Mouse (Mus musculus) lung, postnatal 0 days (tissue): ENCODE data around the gene Mobp. TPM values are rescaled to one million over a fixed set of nuclear protein-coding genes. Genes with fewer than 3 reads are reported as not detected.

ENCODE experiments used
- ATAC-seq: fragments of 200-750 bp; cut with Nextera tagmentation; 2 replicates; pipeline ENCODE4 v1.8.0; 2017; ENCODE audit warnings: moderate library complexity
- DNase-seq: peaks from one replicate; pipeline ENCODE4 v3.0.0-alpha.2; 2016; ENCODE audit warnings: low spot score
- H3K27ac ChIP-seq: fragments of 300-500 bp; sonication (generic); 2 replicates; pipeline ENCODE4 v1.5.1; 2014; ENCODE audit warnings: antibody characterized with exemption, mild to moderate bottlenecking, low read length, mixed read lengths
- H3K27me3 ChIP-seq: fragments of 300-500 bp; sonication (generic); replicated peaks from 2 replicates; pipeline ENCODE4 v1.6.1; 2014; ENCODE audit warnings: low read length, mixed read lengths; ENCODE audit not compliant: insufficient read depth
- H3K36me3 ChIP-seq: fragments of 300-500 bp; sonication (generic); 2 replicates; pipeline ENCODE4 v1.6.1; 2014; ENCODE audit warnings: low read length, mixed read lengths; ENCODE audit not compliant: insufficient read depth
- H3K4me1 ChIP-seq: fragments of 300-500 bp; sonication (generic); 2 replicates; pipeline ENCODE4 v1.6.1; 2014; ENCODE audit warnings: antibody characterized with exemption, low read depth, low read length, mixed read lengths; ENCODE audit not compliant: insufficient read depth
- H3K4me2 ChIP-seq: fragments of 300-500 bp; sonication (generic); replicated peaks from 2 replicates; pipeline ENCODE4 v1.6.1; 2014; ENCODE audit warnings: low read depth, mild to moderate bottlenecking, low read length, moderate library complexity, mixed read lengths
- H3K4me3 ChIP-seq: fragments of 300-500 bp; sonication (generic); 2 replicates; pipeline ENCODE4 v1.5.1; 2014; ENCODE audit warnings: low read depth, low read length
- H3K9ac ChIP-seq: fragments of 300-500 bp; sonication (generic); replicated peaks from 2 replicates; pipeline ENCODE4 v1.6.1; 2014; ENCODE audit warnings: low read depth, mild to moderate bottlenecking
- H3K9me3 ChIP-seq: fragments of 300-500 bp; sonication (generic); 2 replicates; pipeline ENCODE4 v1.6.1; 2016; ENCODE audit warnings: low read length, mixed read lengths
- CTCF ChIP-seq: IDR thresholded peaks from 2 replicates; pipeline ENCODE4 v1.5.1; 2016; ENCODE audit warnings: antibody characterized with exemption, mild to moderate bottlenecking
- EP300 ChIP-seq: IDR thresholded peaks from 2 replicates; pipeline ENCODE4 v1.6.1; 2016; ENCODE audit warnings: antibody characterized with exemption, mild to moderate bottlenecking, control low read depth
- WGBS: fragments of 180-500 bp; shearing (Covaris S2); extraction: QIAGEN DNeasy Blood & Tissue Kit; methylation state at CpG from one replicate; pipeline ENCODE4 v1.1.7; 2014; 5-methylcytosine and 5-hydroxymethylcytosine counted together
- polyA plus RNA-seq: library from polyadenylated mRNA; unstranded; fragments of >200 nt; fragmentation: Nextera tagmentation; extraction: Ambion mirVana; gene quantifications from 2 replicates; pipeline ENCODE4 v1.2.1, GENCODE M21; 2015

Mobp gene
- polyA plus RNA-seq, 1 experiment from 2014 or later: not detected

DNA sequence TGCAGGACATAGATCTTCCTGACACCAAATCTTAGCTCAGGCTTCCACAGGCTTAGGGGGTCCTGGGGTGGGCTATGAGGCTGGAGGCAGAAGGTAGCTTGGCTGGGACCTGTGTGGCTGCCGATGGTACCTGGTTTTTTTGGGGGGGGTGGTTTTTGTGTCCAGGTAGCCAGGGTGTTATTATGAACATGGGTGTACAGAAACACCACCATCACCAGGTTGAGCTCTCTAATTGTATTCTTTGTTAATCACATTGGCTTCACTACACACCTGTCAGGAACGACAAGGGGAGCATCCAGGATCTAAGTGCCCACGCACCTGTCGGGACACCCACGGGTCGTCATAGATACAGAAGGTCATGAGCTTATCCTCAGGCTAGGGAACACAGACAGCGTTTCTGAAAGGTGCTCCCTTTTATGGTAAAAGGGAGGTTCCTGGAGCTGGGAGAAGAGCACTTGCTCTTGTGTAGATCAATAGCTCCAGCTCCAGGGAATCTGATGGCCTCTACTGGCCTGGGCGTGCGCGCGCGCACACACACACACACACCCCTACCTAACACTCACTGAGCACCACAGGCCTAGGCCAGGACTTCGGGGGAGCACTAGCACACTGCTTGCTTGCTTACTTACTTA is 14.9 kb upstream of the Mobp start:
- TF ChIP-seq EP300: no peak
- TF ChIP-seq CTCF: no peak
- Histone ChIP-seq H3K9ac (no peak overlapping the region), H3K27me3 (no peaks in the 10 kb centered on the region), H3K4me1 (no peaks in the 10 kb centered on the region), H3K9me3 (no peaks in the 10 kb centered on the region), H3K4me2 (no peak overlapping the region), H3K4me3 (no peak overlapping the region), H3K36me3 (peaks cover 16% of the 10 kb centered on the region), H3K27ac (no peak overlapping the region)
- DNase-seq (no peak), ATAC-seq (no peak)
- WGBS: 73% methylated on average over 13 of the region's 13 CpGs

DNA sequence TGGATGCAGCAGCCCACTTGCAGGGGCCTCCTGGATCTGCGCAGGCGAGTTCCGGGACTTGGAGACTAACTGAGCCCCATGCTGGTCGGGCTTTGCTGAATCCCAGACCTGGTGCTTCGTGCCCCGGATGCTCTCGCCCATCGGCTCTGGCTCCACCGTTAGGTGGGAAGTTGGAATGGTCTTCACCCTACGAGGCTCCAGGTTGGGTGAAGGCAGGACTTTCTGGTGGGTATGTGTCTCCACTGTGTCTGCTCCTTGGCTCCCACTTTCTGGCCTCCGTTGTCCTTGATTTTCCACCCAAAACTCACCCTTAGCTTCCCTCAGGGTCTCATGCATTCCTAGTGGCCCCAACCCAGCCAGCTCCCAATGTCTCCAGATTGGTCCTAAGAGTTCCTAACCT is 14.1 kb upstream of the Mobp start:
- H3K9ac ChIP-seq: no peak overlapping the region

DNA sequence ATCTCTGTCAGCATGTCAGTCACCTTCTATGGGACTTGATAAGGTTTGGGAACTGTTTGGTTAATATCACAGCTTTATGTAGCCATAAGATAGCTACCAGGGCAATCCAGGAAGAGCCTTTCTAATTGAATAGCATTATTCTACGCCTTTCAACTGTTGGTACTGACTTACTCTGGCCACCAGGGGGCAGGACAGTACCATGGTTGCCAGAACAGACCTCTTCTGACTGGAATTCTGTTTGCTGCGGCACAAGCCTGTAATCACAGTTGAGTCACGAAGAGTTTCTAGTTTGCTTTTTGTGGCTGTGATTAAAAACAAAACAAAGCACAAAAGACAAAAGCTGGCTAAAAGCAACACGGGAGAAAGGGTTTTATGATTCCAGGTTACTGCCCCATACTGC is 8.9 kb upstream of the Mobp start:
- H3K27me3 ChIP-seq: no peaks in the 10 kb centered on the region
- no peak overlapping the region for H3K4me2 ChIP-seq
- no peak for TF ChIP-seq EP300
- peak; percentile 96 for TF ChIP-seq CTCF
- H3K27ac ChIP-seq: no peak overlapping the region
- H3K9me3 ChIP-seq: no peaks in the 10 kb centered on the region
- peak; percentile 82 for ATAC-seq
- H3K36me3 ChIP-seq: no peaks in the 10 kb centered on the region
- H3K9ac ChIP-seq: no peak overlapping the region
- WGBS: 5% methylated on average over 4 of the region's 4 CpGs
- no peaks in the 10 kb centered on the region for H3K4me1 ChIP-seq
- DNase-seq: peak; percentile 90
- H3K4me3 ChIP-seq: no peak overlapping the region

More for the DNA sequence above, 14.1 kb upstream of the Mobp start:
- WGBS: 85% methylated on average over 11 of the region's 11 CpGs
- no peak for TF ChIP-seq CTCF
- DNase-seq (no peak), ATAC-seq (no peak)
- Histone ChIP-seq H3K4me1 (no peaks in the 10 kb centered on the region), H3K9me3 (no peaks in the 10 kb centered on the region), H3K36me3 (peaks cover 11% of the 10 kb centered on the region), H3K27ac (no peak overlapping the region), H3K27me3 (no peaks in the 10 kb centered on the region), H3K4me2 (no peak overlapping the region), H3K4me3 (no peak overlapping the region)

DNA sequence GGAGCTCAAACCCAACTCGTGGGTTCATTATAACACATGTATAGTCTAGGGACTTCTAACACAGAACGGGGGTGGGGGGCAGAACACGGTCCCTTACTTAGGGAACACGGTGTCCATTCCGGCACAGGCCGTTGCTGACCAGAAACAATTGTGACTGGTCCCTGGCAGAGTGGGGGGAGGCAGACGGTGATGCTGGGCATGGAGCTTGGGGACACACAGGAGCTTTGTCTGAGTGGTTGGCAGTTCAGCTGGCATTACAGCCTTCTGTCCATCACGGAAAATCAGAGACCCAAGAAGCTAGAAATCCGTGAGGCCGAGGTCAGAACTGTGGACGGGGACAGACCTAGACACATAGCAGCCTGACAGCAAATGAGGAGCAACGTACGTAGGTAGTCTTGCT is 5.0 kb upstream of the Mobp start:
- Histone ChIP-seq H3K9ac (no peak overlapping the region), H3K4me1 (no peaks in the 10 kb centered on the region), H3K27ac (no peak overlapping the region), H3K4me3 (no peak overlapping the region), H3K9me3 (no peaks in the 10 kb centered on the region), H3K36me3 (no peaks in the 10 kb centered on the region), H3K4me2 (no peak overlapping the region), H3K27me3 (no peaks in the 10 kb centered on the region)
- TF ChIP-seq EP300: no peak
- no peak for ATAC-seq
- DNase-seq: no peak
- 83% methylated on average over 13 of the region's 13 CpGs for WGBS

DNA sequence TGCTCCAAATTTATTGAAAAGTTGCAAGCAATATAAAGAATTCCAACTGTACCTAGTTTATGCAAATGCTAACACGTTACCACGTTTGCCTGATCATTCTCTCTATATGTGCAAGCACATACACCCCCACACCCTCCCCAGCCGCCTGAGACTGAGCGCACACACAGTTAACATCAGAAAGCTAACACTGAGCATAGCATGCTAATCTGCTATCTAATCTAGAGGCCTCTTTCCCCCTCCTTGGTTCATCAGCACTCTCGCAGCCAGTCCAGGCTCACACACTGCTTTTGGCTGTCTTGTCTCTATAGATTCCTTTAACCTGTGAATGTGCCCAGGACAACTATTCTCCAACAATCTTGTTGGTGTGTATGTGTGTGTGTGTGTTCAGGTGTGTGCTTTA is 1.6 kb downstream of the Mobp start:
- ATAC-seq: no peak
- no peak overlapping the region for H3K4me2 ChIP-seq
- no peaks in the 10 kb centered on the region for H3K27me3 ChIP-seq
- WGBS: 60% methylated on average over 5 of the region's 5 CpGs
- no peak overlapping the region for H3K4me3 ChIP-seq
- TF ChIP-seq CTCF: no peak
- TF ChIP-seq EP300: no peak
- no peaks in the 10 kb centered on the region for H3K4me1 ChIP-seq
- DNase-seq: no peak
- H3K9me3 ChIP-seq: no peaks in the 10 kb centered on the region
- H3K27ac ChIP-seq: no peak overlapping the region
- no peak overlapping the region for H3K9ac ChIP-seq
- no peaks in the 10 kb centered on the region for H3K36me3 ChIP-seq

DNA sequence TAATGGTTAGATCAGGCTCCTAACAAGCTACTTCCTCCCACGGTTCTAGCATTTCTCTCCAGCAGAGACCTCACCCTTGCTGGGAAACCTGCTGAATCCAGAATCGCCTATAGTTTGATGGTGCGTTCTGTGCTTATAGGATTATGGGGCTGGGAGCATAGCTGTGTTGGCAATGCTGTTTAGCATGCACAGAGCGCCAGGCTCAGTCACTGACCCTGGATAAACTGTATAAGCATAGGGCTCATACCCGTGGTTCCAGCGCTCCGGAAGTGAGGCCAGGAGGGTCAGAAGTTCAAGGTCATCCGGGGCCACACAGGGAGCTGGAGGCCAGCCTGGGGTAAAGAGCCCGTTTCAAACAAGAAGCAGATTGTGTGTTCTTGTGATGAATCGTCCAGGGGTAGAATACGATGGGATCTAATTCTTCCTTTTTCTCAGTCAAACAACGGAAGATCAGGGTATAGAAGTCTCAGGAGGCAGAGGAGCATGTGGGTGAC is 2.4 kb downstream of the Mobp start:
- Histone ChIP-seq H3K4me3 (no peak overlapping the region), H3K9me3 (no peaks in the 10 kb centered on the region), H3K27ac (no peak overlapping the region), H3K36me3 (no peaks in the 10 kb centered on the region), H3K27me3 (no peaks in the 10 kb centered on the region), H3K9ac (no peak overlapping the region), H3K4me1 (no peaks in the 10 kb centered on the region), H3K4me2 (no peak overlapping the region)
- WGBS: 64% methylated on average over 12 of the region's 12 CpGs
- no peak for DNase-seq
- TF ChIP-seq EP300 (no peak), CTCF (no peak)
- ATAC-seq: no peak

DNA sequence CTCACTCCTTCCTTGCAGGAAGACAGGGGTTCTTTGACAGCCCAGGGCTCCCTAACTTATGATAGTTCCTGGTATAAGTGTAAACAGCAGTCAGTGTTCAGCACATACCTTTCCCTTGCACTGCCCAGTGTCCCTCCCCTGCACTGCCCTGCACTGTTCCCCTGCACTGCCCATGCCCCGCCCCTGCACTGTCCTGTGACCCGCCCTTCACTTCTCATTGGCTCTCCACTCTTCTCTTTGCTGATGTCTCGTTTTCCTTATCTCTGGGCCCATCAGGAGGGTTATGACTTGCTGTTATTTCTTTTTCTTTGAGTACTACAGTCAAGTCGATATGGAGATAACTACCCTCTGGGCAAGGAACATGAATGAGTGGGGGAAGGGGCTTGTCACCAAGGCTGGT is 8.5 kb downstream of the Mobp start:
- Histone ChIP-seq H3K9ac (no peak overlapping the region), H3K27ac (no peak overlapping the region), H3K4me3 (no peak overlapping the region), H3K9me3 (no peaks in the 10 kb centered on the region), H3K27me3 (no peaks in the 10 kb centered on the region), H3K4me2 (no peak overlapping the region), H3K4me1 (no peaks in the 10 kb centered on the region), H3K36me3 (no peaks in the 10 kb centered on the region)
- WGBS: 20% methylated on average over 4 of the region's 4 CpGs
- DNase-seq (no peak), ATAC-seq (peak; percentile 53; the same call in 1 of the 2 replicates)
- TF ChIP-seq CTCF (no peak), EP300 (no peak)
